Mouse (Mus musculus) CH12.LX (cell line): ENCODE results near the gene Ganc. TPM values are rescaled to one million over a fixed set of nuclear protein-coding genes. Genes with fewer than 3 reads are reported as not detected.

Experiments used
- DNase-seq: peaks from one replicate; pipeline ENCODE4 v3.0.0-alpha.2; 2013; ENCODE audit errors: extremely low read depth
- H3K27ac ChIP-seq: 2 replicates; pipeline ENCODE4 v1.5.1; 2012; ENCODE audit warnings: low read depth, mild to moderate bottlenecking, control low read depth, moderate library complexity; ENCODE audit not compliant: insufficient read depth
- H3K27me3 ChIP-seq: replicated peaks from 2 replicates; pipeline ENCODE3; 2012; ENCODE audit warnings: inconsistent platforms
- H3K36me3 ChIP-seq, 2 experiments: replicated peaks in 1 of 2; 2 replicates each; pipeline versions ENCODE3 to v1.6.1; 2012; ENCODE audit warnings: inconsistent platforms in 1 of 2, low read length in 1 of 2, mild to moderate bottlenecking in 1 of 2, mixed read lengths in 1 of 2, moderate library complexity in 1 of 2; ENCODE audit not compliant: control insufficient read depth in 1 of 2, insufficient read depth in 1 of 2
- H3K4me1 ChIP-seq, 2 experiments: 2 replicates each; pipeline ENCODE4 v1.6.1; 2012; ENCODE audit warnings: inconsistent platforms in 1 of 2, moderate library complexity in 1 of 2; ENCODE audit not compliant: insufficient read depth in 2 of 2, control insufficient read depth in 1 of 2
- H3K4me2 ChIP-seq: 2 replicates; pipeline ENCODE4 v1.6.1; 2012; ENCODE audit warnings: low read depth, mild to moderate bottlenecking, control low read depth; ENCODE audit not compliant: poor library complexity, insufficient read depth, severe bottlenecking
- H3K4me3 ChIP-seq, 3 experiments: fragments of 150-350 bp in 1 of 3; sonication (generic) in 1 of 3; replicated peaks in 1 of 3; 2 replicates each; pipeline versions ENCODE3 to v1.5.1; 2011 to 2012; ENCODE audit warnings: low read depth in 2 of 3, low read length in 2 of 3, mild to moderate bottlenecking in 2 of 3, moderate library complexity in 2 of 3, control low read depth in 1 of 3, improper control_type of control experiment in 1 of 3, inconsistent platforms in 1 of 3, mixed read lengths in 1 of 3; ENCODE audit not compliant: poor library complexity in 1 of 3
- H3K79me2 ChIP-seq: replicated peaks from 2 replicates; pipeline ENCODE4 v1.6.1; 2012; ENCODE audit warnings: mild to moderate bottlenecking, moderate library complexity; ENCODE audit not compliant: control insufficient read depth, poor library complexity, insufficient read depth, severe bottlenecking; ENCODE audit errors: extremely low read depth
- H3K9ac ChIP-seq: 2 replicates; pipeline ENCODE4 v1.6.1; 2012; ENCODE audit warnings: low read depth, mild to moderate bottlenecking, control low read depth, moderate library complexity; ENCODE audit not compliant: insufficient read depth
- H3K9me3 ChIP-seq: replicated peaks from 2 replicates; pipeline ENCODE3; 2012; ENCODE audit warnings: low read length, inconsistent platforms, mixed read lengths
- CHD1 ChIP-seq: IDR thresholded peaks from 2 replicates; pipeline ENCODE4 v1.6.1; 2012; ENCODE audit warnings: low read depth, low read length, improper control_type of control experiment, inconsistent platforms
- CHD2 ChIP-seq: IDR thresholded peaks from 2 replicates; pipeline ENCODE4 v1.6.1; 2011; ENCODE audit warnings: low read length, improper control_type of control experiment
- CTCF ChIP-seq, 2 experiments: IDR thresholded peaks in 1 of 2; conservative IDR thresholded peaks in 1 of 2; 2 replicates each; pipeline ENCODE4 v1.5.1; 2011 to 2012; ENCODE audit warnings: low read depth in 2 of 2, low read length in 2 of 2, improper control_type of control experiment in 1 of 2, inconsistent platforms in 1 of 2, mild to moderate bottlenecking in 1 of 2, moderate library complexity in 1 of 2
- EP300 ChIP-seq: IDR thresholded peaks from 2 replicates; pipeline ENCODE4 v1.6.1; 2011; ENCODE audit warnings: low read length, improper control_type of control experiment
- ETS1 ChIP-seq: conservative IDR thresholded peaks from 2 replicates; pipeline ENCODE4 v1.6.1; 2012; ENCODE audit warnings: low read depth, mild to moderate bottlenecking, inconsistent platforms, low read length, improper control_type of control experiment, moderate library complexity
- GABPA ChIP-seq: IDR thresholded peaks from 2 replicates; pipeline ENCODE4 v1.6.1; 2012; ENCODE audit warnings: low read depth, low read length, improper control_type of control experiment, inconsistent platforms; ENCODE audit not compliant: insufficient replicate concordance
- KAT2A ChIP-seq: IDR thresholded peaks from 2 replicates; pipeline ENCODE4 v1.6.1; 2012; ENCODE audit warnings: low read length, improper control_type of control experiment, inconsistent platforms; ENCODE audit not compliant: insufficient replicate concordance
- MAX ChIP-seq: IDR thresholded peaks from 2 replicates; pipeline ENCODE4 v1.6.1; 2011; ENCODE audit warnings: low read length, improper control_type of control experiment
- MAZ ChIP-seq: IDR thresholded peaks from 2 replicates; pipeline ENCODE4 v1.6.1; 2012; ENCODE audit warnings: low read depth, mild to moderate bottlenecking, inconsistent platforms, low read length, improper control_type of control experiment, moderate library complexity
- MEF2A ChIP-seq: IDR thresholded peaks from 2 replicates; pipeline ENCODE4 v1.6.1; 2014; ENCODE audit warnings: low read depth, mild to moderate bottlenecking, inconsistent platforms, low read length, improper control_type of control experiment, borderline replicate concordance
- POLR2A ChIP-seq: IDR thresholded peaks from 2 replicates; pipeline ENCODE4 v1.6.1; 2011; ENCODE audit warnings: low read depth, mild to moderate bottlenecking, improper control_type of control experiment, low read length
- POLR2AphosphoS2 ChIP-seq: IDR thresholded peaks from 2 replicates; pipeline ENCODE4 v1.6.1; 2011; ENCODE audit warnings: low read depth, low read length, improper control_type of control experiment
- RAD21 ChIP-seq: IDR thresholded peaks from 2 replicates; pipeline ENCODE4 v1.6.1; 2011; ENCODE audit warnings: low read depth, mild to moderate bottlenecking, low read length, improper control_type of control experiment, moderate library complexity
- RCOR1 ChIP-seq: conservative IDR thresholded peaks from 2 replicates; pipeline ENCODE4 v1.6.1; 2012; ENCODE audit warnings: low read depth, mild to moderate bottlenecking, inconsistent platforms, low read length, improper control_type of control experiment
- TBP ChIP-seq: conservative IDR thresholded peaks from 2 replicates; pipeline ENCODE4 v1.6.1; 2011; ENCODE audit warnings: low read depth, low read length, improper control_type of control experiment
- TCF12 ChIP-seq: IDR thresholded peaks from 2 replicates; pipeline ENCODE4 v1.6.1; 2014; ENCODE audit warnings: low read depth, mild to moderate bottlenecking, inconsistent platforms, low read length, improper control_type of control experiment
- ZMIZ1 ChIP-seq: IDR thresholded peaks from 2 replicates; pipeline ENCODE4 v1.6.1; 2012; ENCODE audit warnings: low read depth, mild to moderate bottlenecking, inconsistent platforms, low read length, improper control_type of control experiment
- ZNF384 ChIP-seq: IDR thresholded peaks from 2 replicates; pipeline ENCODE4 v1.6.1; 2012; ENCODE audit warnings: low read depth, low read length, improper control_type of control experiment, inconsistent platforms
- dilution Hi-C: fragments of 300-500 bp; cut with MboI; formaldehyde crosslinking; loops from 2 replicates; pipeline ENCODE4 v1.14.3; 2020; ENCODE audit warnings: low sequenced_read_pairs; ENCODE audit not compliant: extremely low pct_unique_long_range_greater_than_20kb, extremely low pct_ligation_motif_present
- in situ Hi-C: fragments of 300-500 bp; cut with MboI; formaldehyde crosslinking; loops from 3 replicates; pipeline ENCODE4 v1.14.3; 2019; ENCODE audit warnings: low sequenced_read_pairs, low pct_ligation_motif_present, low pct_unique_long_range_greater_than_20kb, mixed read lengths
- polyA plus RNA-seq: library from polyadenylated mRNA; unstranded; fragments of >175 nt; gene quantifications from 2 replicates; pipeline ENCODE4 v1.2.1, GENCODE M21; 2012; ENCODE audit warnings: low read depth; ENCODE audit not compliant: insufficient read length
- total RNA-seq, 2 experiments: library from RNA; depleted of rRNA; stranded (reverse); fragments of 300-350 nt in 1 of 2; fragments of >200 nt in 1 of 2; gene quantifications; 2 replicates each; pipeline ENCODE4 v1.2.3; 2012 to 2014

Gene Ganc
- total and polyA plus RNA-seq, 3 experiments, result 7.0 to 9.6 (median 9.5) TPM

DNA sequence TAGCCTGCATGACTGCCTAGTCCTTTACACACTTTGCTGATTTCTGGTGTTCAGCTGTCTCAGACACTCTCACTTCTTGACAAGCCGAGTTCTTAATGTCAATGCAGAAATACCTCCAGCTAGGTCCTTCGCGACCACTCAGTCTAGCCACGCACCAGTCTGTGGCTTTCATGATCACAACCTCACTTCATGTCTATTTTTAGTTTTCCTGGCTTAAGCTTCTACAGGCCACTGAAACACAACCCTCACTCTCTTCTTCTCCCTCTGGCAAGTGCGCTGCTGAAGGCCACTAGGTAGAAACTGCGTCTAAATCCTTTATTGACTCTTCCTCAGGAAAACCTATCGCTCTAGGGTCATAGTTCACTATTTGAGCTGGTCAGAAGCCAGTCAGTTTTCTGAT is 59.6 kb downstream of the Ganc start:
- no peak overlapping the region for H3K27ac ChIP-seq
- dilution Hi-C loops, result no loop called here

DNA sequence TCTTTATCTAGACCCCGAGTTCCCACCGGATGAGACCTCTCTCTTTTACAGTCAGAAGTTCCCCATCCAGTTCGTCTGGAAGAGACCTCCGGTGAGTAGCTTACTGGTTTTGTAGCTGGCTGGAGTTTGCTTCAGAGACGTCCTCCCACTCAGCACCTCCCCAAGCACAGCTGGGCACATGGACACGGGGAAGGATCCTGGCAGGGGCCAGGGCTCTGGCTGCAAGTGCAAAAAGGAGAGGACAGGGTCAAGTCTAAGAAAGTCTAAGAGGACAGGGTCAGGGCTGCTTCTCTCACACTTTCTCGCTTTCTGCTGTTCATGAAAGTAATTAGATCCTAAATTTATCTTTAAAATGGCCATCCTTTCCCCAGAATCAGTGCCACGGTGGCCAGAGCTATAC is 60.4 kb downstream of the Ganc start:
- no peak overlapping the region for H3K27ac ChIP-seq
- in situ Hi-C loops (loop anchor here (10.0 to 25.0 kb wide), 2 partner anchors 411 to 648 kb away; partner anchors contain the start of gene Tgm7), dilution Hi-C loops (no loop called here)
- no peak overlapping the region for H3K9ac ChIP-seq
- H3K79me2 ChIP-seq, result no peaks in the 10 kb centered on the region
- H3K36me3 ChIP-seq, result peaks cover 0 to 12% of the 10 kb centered on the region in 2 experiments
- TF ChIP-seq RCOR1 (no peak), ZNF384 (no peak), CTCF (conservative IDR thresholded peaks at IDR 0.05 in 1 of 2, IDR thresholded peaks at IDR 0.05 in 1 of 2; ENCODE audit: low read depth in 2 of 2, low read length in 2 of 2) (no peak), POLR2AphosphoS2 (no peak), POLR2A (no peak), MAZ (no peak), EP300 (no peak), CHD2 (no peak), GABPA (no peak), ETS1 (no peak), MEF2A (no peak), CHD1 (no peak)
- no peak for DNase-seq
- no peaks in the 10 kb centered on the region for H3K27me3 ChIP-seq
- no peak overlapping the region for H3K4me3 ChIP-seq
- H3K9me3 ChIP-seq, result no peaks in the 10 kb centered on the region
- H3K4me1 ChIP-seq, result peaks cover 0 to 13% of the 10 kb centered on the region in 2 experiments; a peak in 1 of 4 replicates
- no peak overlapping the region for H3K4me2 ChIP-seq

More for the DNA sequence above, 59.6 kb downstream of the Ganc start:
- Histone ChIP-seq H3K9me3 (no peaks in the 10 kb centered on the region), H3K4me2 (no peak overlapping the region), H3K36me3 (peaks cover 0 to 12% of the 10 kb centered on the region in 2 experiments), H3K27me3 (no peaks in the 10 kb centered on the region), H3K4me1 (peaks cover 0 to 12% of the 10 kb centered on the region in 2 experiments; a peak in 1 of 4 replicates), H3K79me2 (no peaks in the 10 kb centered on the region), H3K4me3 (no peak overlapping the region), H3K9ac (no peak overlapping the region)
- in situ Hi-C loops, result loop anchor here (10.0 to 25.0 kb wide), 2 partner anchors 411 to 649 kb away; partner anchors contain the start of gene Tgm7
- DNase-seq, result no peak
- TF ChIP-seq ZNF384, result no peak
- no peak for TF ChIP-seq MAX
- TF ChIP-seq KAT2A, result no peak
- no peak for TF ChIP-seq TBP
- TF ChIP-seq ZMIZ1, result no peak
- no peak for TF ChIP-seq GABPA
- TF ChIP-seq TCF12, result no peak
- TF ChIP-seq RAD21, result no peak
